Mouse (Mus musculus): ENCODE measurements around the gene Zranb1. TPM values are rescaled to one million over a fixed set of nuclear protein-coding genes. Genes with fewer than 3 reads are reported as not detected.

Gene Zranb1
- polyA plus RNA-seq, 1 experiment from 2014 or later, result 14.1 TPM

- 85% methylated on average over 5 of the region's 5 CpGs for WGBS
- H3K4me2 ChIP-seq (ENCODE audit: low read length), result no peak overlapping the region
- H3K4me1 ChIP-seq (ENCODE audit: control insufficient read depth, insufficient read depth, low read depth, low read length), result no peaks in the 10 kb centered on the region
- no peaks in the 10 kb centered on the region for H3K36me3 ChIP-seq (ENCODE audit: control insufficient read depth, insufficient read depth, low read length)
- no peaks in the 10 kb centered on the region for H3K27me3 ChIP-seq (replicated peaks; ENCODE audit: control insufficient read depth, insufficient read depth, low read length)
- H3K9ac ChIP-seq (ENCODE audit: low read depth, low read length), result no peak overlapping the region
- no peak for ATAC-seq
- no peak overlapping the region for H3K4me3 ChIP-seq (ENCODE audit: low read length)
- H3K9me3 ChIP-seq (ENCODE audit: control insufficient read depth, low read length), result no peaks in the 10 kb centered on the region
- no peak overlapping the region for H3K27ac ChIP-seq (ENCODE audit: low read depth, low read length)
Measured at GRCm38 (mm10) chr7:132891561-132892310, 39.2 kb upstream of the Zranb1 start.

- no peaks in the 10 kb centered on the region for H3K36me3 ChIP-seq (ENCODE audit: control insufficient read depth, insufficient read depth, low read length)
- H3K9me3 ChIP-seq (ENCODE audit: control insufficient read depth, low read length), result no peaks in the 10 kb centered on the region
- H3K27me3 ChIP-seq (replicated peaks; ENCODE audit: control insufficient read depth, insufficient read depth, low read length), result no peaks in the 10 kb centered on the region
- 52% methylated on average over 4 of the region's 4 CpGs for WGBS
- ATAC-seq, result no peak
- no peak overlapping the region for H3K9ac ChIP-seq (ENCODE audit: low read depth, low read length)
- H3K4me1 ChIP-seq (ENCODE audit: control insufficient read depth, insufficient read depth, low read depth, low read length), result no peaks in the 10 kb centered on the region
- no peak overlapping the region for H3K4me3 ChIP-seq (ENCODE audit: low read length)
- no peak overlapping the region for H3K27ac ChIP-seq (ENCODE audit: low read depth, low read length)
- H3K4me2 ChIP-seq (ENCODE audit: low read length), result no peak overlapping the region
Measured at GRCm38 (mm10) chr7:132892311-132892661, 38.7 kb upstream of the Zranb1 start.

- Histone ChIP-seq H3K4me2 (ENCODE audit: low read length) (no peak overlapping the region), H3K36me3 (ENCODE audit: control insufficient read depth, insufficient read depth, low read length) (no peaks in the 10 kb centered on the region), H3K4me1 (ENCODE audit: control insufficient read depth, insufficient read depth, low read depth, low read length) (no peaks in the 10 kb centered on the region), H3K27ac (ENCODE audit: low read depth, low read length) (no peak overlapping the region), H3K9ac (ENCODE audit: low read depth, low read length) (no peak overlapping the region), H3K4me3 (ENCODE audit: low read length) (no peak overlapping the region), H3K9me3 (ENCODE audit: control insufficient read depth, low read length) (no peaks in the 10 kb centered on the region), H3K27me3 (replicated peaks; ENCODE audit: control insufficient read depth, insufficient read depth, low read length) (no peaks in the 10 kb centered on the region)
- 81% methylated on average over 7 of the region's 7 CpGs for WGBS
- ATAC-seq, result no peak
Measured at GRCm38 (mm10) chr7:132892806-132893205, 38.1 kb upstream of the Zranb1 start.

- Histone ChIP-seq H3K4me3 (ENCODE audit: low read length) (no peak overlapping the region), H3K27ac (ENCODE audit: low read depth, low read length) (no peak overlapping the region), H3K36me3 (ENCODE audit: control insufficient read depth, insufficient read depth, low read length) (no peaks in the 10 kb centered on the region), H3K9me3 (ENCODE audit: control insufficient read depth, low read length) (no peaks in the 10 kb centered on the region), H3K9ac (ENCODE audit: low read depth, low read length) (no peak overlapping the region), H3K4me2 (ENCODE audit: low read length) (no peak overlapping the region), H3K4me1 (ENCODE audit: control insufficient read depth, insufficient read depth, low read depth, low read length) (no peaks in the 10 kb centered on the region), H3K27me3 (replicated peaks; ENCODE audit: control insufficient read depth, insufficient read depth, low read length) (no peaks in the 10 kb centered on the region)
- ATAC-seq, result no peak
- 96% methylated on average over 1 of the region's 1 CpGs for WGBS
Measured at GRCm38 (mm10) chr7:132893336-132893735, 37.6 kb upstream of the Zranb1 start.

- H3K36me3 ChIP-seq (ENCODE audit: control insufficient read depth, insufficient read depth, low read length), result no peaks in the 10 kb centered on the region
- 62% methylated on average over 7 of the region's 7 CpGs for WGBS
- ATAC-seq, result no peak
Measured at GRCm38 (mm10) chr7:132894841-132895555, 35.9 kb upstream of the Zranb1 start.

GRCm38 (mm10) chr7:132896206-132896815 is 34.6 kb upstream of the Zranb1 start:
- H3K27ac ChIP-seq (ENCODE audit: low read depth, low read length), result no peak overlapping the region
- 87% methylated on average over 9 of the region's 9 CpGs for WGBS
- H3K4me3 ChIP-seq (ENCODE audit: low read length), result no peak overlapping the region
- H3K4me2 ChIP-seq (ENCODE audit: low read length), result no peak overlapping the region
- no peak overlapping the region for H3K9ac ChIP-seq (ENCODE audit: low read depth, low read length)
- H3K36me3 ChIP-seq (ENCODE audit: control insufficient read depth, insufficient read depth, low read length), result no peaks in the 10 kb centered on the region
- no peaks in the 10 kb centered on the region for H3K4me1 ChIP-seq (ENCODE audit: control insufficient read depth, insufficient read depth, low read depth, low read length)
- H3K9me3 ChIP-seq (ENCODE audit: control insufficient read depth, low read length), result no peaks in the 10 kb centered on the region
- no peak for ATAC-seq
- no peaks in the 10 kb centered on the region for H3K27me3 ChIP-seq (replicated peaks; ENCODE audit: control insufficient read depth, insufficient read depth, low read length)

More at GRCm38 (mm10) chr7:132894841-132895555, 35.9 kb upstream of the Zranb1 start:
- H3K4me1 ChIP-seq (ENCODE audit: control insufficient read depth, insufficient read depth, low read depth, low read length), result no peaks in the 10 kb centered on the region
- no peak overlapping the region for H3K27ac ChIP-seq (ENCODE audit: low read depth, low read length)
- no peaks in the 10 kb centered on the region for H3K27me3 ChIP-seq (replicated peaks; ENCODE audit: control insufficient read depth, insufficient read depth, low read length)
- no peak overlapping the region for H3K4me2 ChIP-seq (ENCODE audit: low read length)
- H3K9ac ChIP-seq (ENCODE audit: low read depth, low read length), result no peak overlapping the region
- H3K4me3 ChIP-seq (ENCODE audit: low read length), result no peak overlapping the region
- H3K9me3 ChIP-seq (ENCODE audit: control insufficient read depth, low read length), result no peaks in the 10 kb centered on the region

- whole genome bisulfite sequencing, result 87% methylated on average over 10 of the region's 10 CpGs
- ATAC-seq, result no peak
- H3K9me3 ChIP-seq (ENCODE audit: control insufficient read depth, low read length), result no peaks in the 10 kb centered on the region
- H3K27me3 ChIP-seq (replicated peaks; ENCODE audit: control insufficient read depth, insufficient read depth, low read length), result no peaks in the 10 kb centered on the region
- H3K4me1 ChIP-seq (ENCODE audit: control insufficient read depth, insufficient read depth, low read depth, low read length), result no peaks in the 10 kb centered on the region
- H3K27ac ChIP-seq (ENCODE audit: low read depth, low read length), result no peak overlapping the region
- H3K9ac ChIP-seq (ENCODE audit: low read depth, low read length), result no peak overlapping the region
- H3K4me2 ChIP-seq (ENCODE audit: low read length), result no peak overlapping the region
- H3K4me3 ChIP-seq (ENCODE audit: low read length), result no peak overlapping the region
- H3K36me3 ChIP-seq (ENCODE audit: control insufficient read depth, insufficient read depth, low read length), result no peaks in the 10 kb centered on the region
Measured at GRCm38 (mm10) chr7:132897258-132897657, 33.7 kb upstream of the Zranb1 start.

- Histone ChIP-seq H3K9me3 (ENCODE audit: control insufficient read depth, low read length) (no peaks in the 10 kb centered on the region), H3K36me3 (ENCODE audit: control insufficient read depth, insufficient read depth, low read length) (no peaks in the 10 kb centered on the region), H3K4me3 (ENCODE audit: low read length) (no peak overlapping the region), H3K9ac (ENCODE audit: low read depth, low read length) (no peak overlapping the region), H3K27ac (ENCODE audit: low read depth, low read length) (no peak overlapping the region), H3K4me2 (ENCODE audit: low read length) (no peak overlapping the region), H3K27me3 (replicated peaks; ENCODE audit: control insufficient read depth, insufficient read depth, low read length) (no peaks in the 10 kb centered on the region), H3K4me1 (ENCODE audit: control insufficient read depth, insufficient read depth, low read depth, low read length) (no peaks in the 10 kb centered on the region)
- WGBS, result 82% methylated on average over 2 of the region's 2 CpGs
- no peak for ATAC-seq
Measured at GRCm38 (mm10) chr7:132898234-132898633, 32.7 kb upstream of the Zranb1 start.

GRCm38 (mm10) chr7:132900826-132901531 is 30.0 kb upstream of the Zranb1 start:
- H3K9me3 ChIP-seq (ENCODE audit: control insufficient read depth, low read length), result no peaks in the 10 kb centered on the region
- no peak overlapping the region for H3K4me3 ChIP-seq (ENCODE audit: low read length)
- H3K27ac ChIP-seq (ENCODE audit: low read depth, low read length), result no peak overlapping the region
- H3K4me2 ChIP-seq (ENCODE audit: low read length), result no peak overlapping the region
- H3K36me3 ChIP-seq (ENCODE audit: control insufficient read depth, insufficient read depth, low read length), result no peaks in the 10 kb centered on the region
- no peak for ATAC-seq
- no peaks in the 10 kb centered on the region for H3K4me1 ChIP-seq (ENCODE audit: control insufficient read depth, insufficient read depth, low read depth, low read length)
- H3K9ac ChIP-seq (ENCODE audit: low read depth, low read length), result no peak overlapping the region
- 57% methylated on average over 2 of the region's 2 CpGs for WGBS
- H3K27me3 ChIP-seq (replicated peaks; ENCODE audit: control insufficient read depth, insufficient read depth, low read length), result no peaks in the 10 kb centered on the region

Data from hindbrain, embryonic 16.5 days (tissue).